ENCODE assay signal across 8 mouse cellular contexts in the genomic region with DNA sequence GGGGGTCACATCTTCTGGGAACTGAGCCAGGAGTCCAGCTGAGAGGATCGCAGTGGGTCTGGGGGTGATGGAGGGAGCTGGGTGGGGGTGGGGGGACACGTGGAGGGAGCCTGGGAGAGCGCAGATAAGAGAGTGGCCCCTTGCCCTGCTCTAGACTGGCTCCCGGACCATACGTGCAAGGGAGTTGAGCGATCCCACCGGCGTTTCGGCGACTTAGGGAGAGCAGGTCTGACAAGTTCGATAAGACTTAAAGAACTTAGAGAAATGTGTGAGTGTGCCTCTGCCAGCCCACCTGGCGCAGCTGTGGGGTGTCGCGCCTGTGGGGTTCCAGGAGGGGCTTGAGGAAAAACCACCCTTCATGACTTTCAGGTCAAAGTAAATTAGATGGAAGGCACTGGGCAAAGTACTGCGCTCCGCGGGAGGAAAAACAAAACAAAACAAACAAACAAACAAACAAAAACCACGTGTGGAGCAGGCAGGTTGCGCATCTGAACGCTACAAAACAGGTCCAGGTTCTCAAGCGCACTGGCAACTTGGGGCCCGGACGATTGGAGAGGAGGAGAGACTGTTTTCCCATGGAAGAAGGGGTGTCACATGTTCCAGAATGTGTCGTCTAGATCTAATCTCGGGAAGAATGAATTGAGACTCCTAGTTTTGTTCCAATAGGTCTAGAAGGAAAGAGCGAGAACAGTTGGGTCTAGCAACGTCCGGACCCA. TPM values are rescaled to one million over a fixed set of nuclear protein-coding genes. Genes with fewer than 3 reads are reported as not detected.
DNase-seq lines count a peak whose midpoint lies in the region; ATAC-seq and TF ChIP-seq lines count a peak whose summit lies in the region.

No protein-coding gene starts in this region.

- no peak overlapping the region for H3K27ac ChIP-seq in forebrain, embryonic 15.5 days (replicated peaks)

- peak; percentile 57 for ATAC-seq in forebrain, embryonic 15.5 days (replicated peaks)
- peak; percentile 10; the same call in 1 of the 2 replicates for ATAC-seq in monocyte, adult 5-6 weeks (replicated peaks; ENCODE audit: insufficient number of reproducible peaks, low FRiP score, low TSS enrichment, poor library complexity, severe bottlenecking)
- ATAC-seq in erythroid progenitor cell, adult 5-6 weeks (replicated peaks; ENCODE audit: low FRiP score, poor library complexity, severe bottlenecking): no peak

- WGBS in forebrain, embryonic 15.5 days: 4% methylated on average over 28 of the region's 28 CpGs

- peak overlapping the region; percentile 99 for H3K4me2 ChIP-seq in forebrain, embryonic 15.5 days (replicated peaks)

- no peaks in the 10 kb centered on the region for H3K36me3 ChIP-seq in E14TG2a.4 (ENCODE audit: insufficient read depth, low read length)
- no peaks in the 10 kb centered on the region for H3K36me3 ChIP-seq in forebrain, embryonic 15.5 days

- H3K27me3 ChIP-seq in E14TG2a.4 (ENCODE audit: insufficient read depth, low read length): peaks cover 56% of the 10 kb centered on the region
- H3K27me3 ChIP-seq in forebrain, embryonic 15.5 days: peaks cover 12% of the 10 kb centered on the region

- H3K4me3 ChIP-seq in E14TG2a.4 (replicated peaks; ENCODE audit: low read length): peak overlapping the region; percentile 76
- peak overlapping the region; percentile 58 for H3K4me3 ChIP-seq in forebrain, embryonic 15.5 days

- H3K9me3 ChIP-seq in E14TG2a.4 (ENCODE audit: low read length): no peaks in the 10 kb centered on the region
- H3K9me3 ChIP-seq in forebrain, embryonic 15.5 days: no peaks in the 10 kb centered on the region

- peaks cover 22% of the 10 kb centered on the region for H3K4me1 ChIP-seq in E14TG2a.4 (replicated peaks; ENCODE audit: low read depth, low read length)
- H3K4me1 ChIP-seq in forebrain, embryonic 15.5 days: peaks cover 16% of the 10 kb centered on the region

- TF ChIP-seq CTCF in E14TG2a.4 (conservative IDR thresholded peaks at IDR 0.05; ENCODE audit: low read length): no peak

- H3K9ac ChIP-seq in forebrain, embryonic 15.5 days (replicated peaks): peak overlapping the region; percentile 62

- peak; percentile 4 for DNase-seq in adrenal gland, postnatal 25 days
- no peak for DNase-seq in adrenal gland, postnatal 14 days
- peak; percentile 16 to 22 for DNase-seq in kidney, postnatal 36 days
- no peak for DNase-seq in gastrocnemius, postnatal 14 days

- intact Hi-C loops in gastrocnemius, postnatal 14 days (cut with DNase I; ENCODE audit: low total_unique reads): no loop called here

RNA-seq across cellular contexts. Expression of a gene that starts 1.1 kb away (rescaled TPM):
- total RNA-seq in adrenal gland, postnatal 25 days (2021): 16.3 and 27.1 TPM in 2 replicates
- total RNA-seq in adrenal gland, postnatal 14 days (2021): 50.8 and 59.1 TPM in 2 replicates
- 0.74 and 0.86 TPM in 2 replicates for polyA plus RNA-seq in forebrain, embryonic 15.5 days (2015; fragmentation: Nextera tagmentation; extraction: Ambion mirVana)
- 16.9 to 24.0 TPM (median 22.9 TPM) in 3 replicates for total RNA-seq in monocyte, adult 5-6 weeks (2017)
- 7.2 TPM in 1 of 2 replicates, not detected in the other for total RNA-seq in erythroid progenitor cell, adult 5-6 weeks (2015; ENCODE audit: low replicate concordance)
- 8.1 and 38.3 TPM in 2 replicates for total RNA-seq in erythroid progenitor cell, adult 5-6 weeks (2017; ENCODE audit: low replicate concordance)
- 10 to 100 TPM; 10.6 to 22.8 TPM for total RNA-seq in gastrocnemius, postnatal 14 days (2021)

Comparison
In these comparisons a context has a peak if more than half of its experiments do, and no peak if none do; other contexts are left out.
1. DNase-seq: peak in adrenal gland, postnatal 25 days (single experiment) and kidney, postnatal 36 days (2 of 2); none in adrenal gland, postnatal 14 days (single experiment) and gastrocnemius, postnatal 14 days (single experiment).